Mouse (Mus musculus) adrenal gland, adult (tissue): ENCODE measurements around the gene Pygo1.

ENCODE experiments used
- DNase-seq, 2 experiments: peaks; one replicate each; pipeline ENCODE4 v3.0.0; 2022 to 2023; ENCODE audit warnings: low spot score in 1 of 2; ENCODE audit not compliant: inconsistent age in 2 of 2

Pygo1 gene

DNA sequence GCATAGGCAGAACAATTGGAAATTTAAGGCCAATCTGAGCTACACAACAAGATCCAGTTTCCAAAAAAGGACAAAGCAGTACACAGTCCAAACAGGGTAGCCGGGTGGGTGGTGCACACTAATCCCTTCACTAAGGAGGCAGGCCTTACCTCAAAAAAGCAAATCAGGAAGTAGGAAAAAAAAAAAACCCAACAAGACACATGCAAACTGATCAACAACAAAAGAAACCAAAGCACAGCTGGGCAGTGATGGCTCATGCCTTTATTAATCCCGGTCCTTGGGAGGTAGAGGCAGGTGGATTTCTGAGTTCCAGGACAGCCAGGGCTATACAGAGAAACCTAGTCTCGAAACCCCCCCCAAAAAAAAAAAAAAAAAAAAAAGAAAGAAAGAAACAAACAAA lies 62.3 kb downstream of the Pygo1 start:
- DNase-seq: no peak

DNA sequence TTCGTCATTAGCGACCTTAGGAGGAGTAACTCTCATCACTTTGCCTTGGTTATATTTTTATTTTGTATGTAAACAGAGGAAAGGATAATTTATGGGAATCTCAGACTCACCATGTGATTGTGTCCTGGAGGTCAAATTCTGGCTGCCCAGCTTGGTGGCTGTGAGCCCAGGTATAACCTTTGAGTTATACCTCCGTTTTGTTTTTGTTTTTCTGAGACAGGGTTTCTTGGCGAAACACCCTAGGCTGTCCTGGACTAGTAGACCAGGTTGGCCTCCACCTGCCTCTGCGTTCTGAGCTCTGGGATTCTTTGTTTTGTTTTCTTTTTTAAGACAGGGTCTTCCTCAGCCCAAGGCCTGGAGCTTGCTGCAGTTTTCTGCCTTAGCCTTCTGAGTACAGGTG lies 63.3 kb downstream of the Pygo1 start:
- DNase-seq: peak in 1 of 2 experiments; percentile 45

GRCm38 (mm10) chr9:72991420-72991819 lies 66.0 kb downstream of the Pygo1 start:
- DNase-seq: no peak

GRCm38 (mm10) chr9:72992576-72992975 lies 67.1 kb downstream of the Pygo1 start:
- DNase-seq: peak; percentile 50 to 79

DNA sequence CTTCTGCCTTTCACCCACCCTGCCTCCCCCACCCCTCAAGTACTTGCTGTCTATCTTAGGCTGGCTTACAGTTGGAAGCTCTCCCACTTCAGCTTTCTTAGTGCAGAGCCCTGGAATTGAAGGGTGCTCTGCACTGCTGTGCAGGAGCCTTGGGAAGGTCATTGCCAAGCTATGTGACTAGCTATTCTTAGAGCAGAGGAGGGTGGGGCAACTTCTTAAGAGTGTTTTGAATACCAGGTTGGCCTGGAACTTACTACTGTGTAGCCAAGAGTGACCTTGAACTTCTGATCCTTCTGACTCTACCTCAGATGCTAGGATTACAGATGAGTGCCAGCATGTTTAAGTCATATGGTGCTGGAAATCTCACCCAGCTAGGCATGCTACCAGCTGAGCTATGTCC lies 70.7 kb downstream of the Pygo1 start:
- peak in 1 of 2 experiments; percentile 49 for DNase-seq

DNA sequence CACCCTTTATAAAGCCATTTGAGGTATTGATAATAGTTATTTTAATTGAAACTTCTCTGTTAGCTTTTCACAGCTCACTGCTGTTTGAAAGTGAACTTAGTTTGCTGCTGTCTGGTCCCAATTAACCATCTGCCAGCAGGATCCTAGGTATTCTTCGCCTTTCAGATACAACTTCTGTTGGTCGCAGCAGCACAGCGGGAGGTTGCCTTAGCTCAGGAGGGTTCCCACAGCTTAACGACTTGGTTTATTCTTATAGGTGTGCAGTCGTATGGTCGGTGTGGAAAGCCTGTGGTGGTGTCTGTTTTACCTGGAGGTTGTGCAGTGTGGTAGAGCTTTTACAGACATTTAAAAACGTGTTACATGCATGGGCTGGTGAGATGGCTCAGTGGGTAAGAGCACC lies 71.4 kb downstream of the Pygo1 start:
- no peak for DNase-seq

DNA sequence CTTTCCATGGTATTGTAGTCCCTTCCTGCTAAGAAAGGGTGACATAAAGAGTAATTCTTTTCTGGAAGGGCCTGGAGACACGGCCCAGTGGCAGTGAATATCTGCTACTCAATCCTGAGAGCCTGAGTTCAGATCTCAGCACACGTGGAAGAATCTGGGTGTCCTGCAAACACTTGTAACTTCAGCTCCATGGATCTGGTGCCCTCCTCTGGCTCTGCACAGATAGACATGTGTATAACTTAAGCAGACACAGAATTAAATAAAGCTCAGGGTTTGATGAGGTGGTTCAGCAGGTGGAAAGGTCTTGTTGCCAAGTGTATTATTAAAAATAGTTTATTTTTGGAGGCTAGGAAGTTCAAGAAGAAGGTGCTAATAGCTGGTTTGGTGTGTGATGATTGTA lies 75.0 kb downstream of the Pygo1 start:
- no peak for DNase-seq

DNA sequence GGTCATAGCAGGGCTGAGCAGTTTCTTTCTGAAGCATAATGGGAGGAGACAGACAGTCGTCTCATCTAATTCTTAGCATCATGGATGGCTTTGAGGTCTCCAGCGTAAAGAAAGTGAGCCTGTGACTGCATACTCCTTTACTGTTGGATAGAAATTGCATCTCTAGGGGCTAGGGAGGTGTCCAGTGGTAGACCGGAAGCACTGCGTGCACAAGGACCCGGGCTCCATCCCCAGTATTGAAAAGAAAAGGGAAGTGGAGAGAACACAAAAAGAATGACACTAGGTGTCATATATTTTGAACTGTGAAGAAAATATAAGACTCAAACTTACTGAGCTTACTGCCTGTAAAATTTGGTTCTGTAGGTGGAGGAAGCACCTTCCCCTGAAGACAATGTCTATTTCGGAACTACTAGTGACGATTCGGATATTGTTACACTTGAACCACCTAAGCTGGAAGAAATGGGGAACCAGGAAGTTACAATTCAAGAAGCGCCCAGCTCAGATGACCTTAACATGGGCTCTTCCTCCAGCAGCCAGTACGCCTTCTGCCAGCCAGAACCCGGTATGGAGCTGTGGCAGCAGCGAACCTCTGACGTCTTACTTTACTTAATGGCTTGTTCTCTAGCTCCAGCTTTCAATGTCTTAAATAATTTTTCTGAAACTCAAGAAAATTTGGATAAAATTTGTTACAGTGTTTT lies 76.0 kb downstream of the Pygo1 start:
- DNase-seq: no peak
